Mouse (Mus musculus) kidney, adult 2 months (tissue): ENCODE data around the gene Tmem269.

Experiments
- CTCF ChIP-seq: fragments of 200-500 bp; conservative IDR thresholded peaks from 2 replicates; pipeline ENCODE4 v1.5.1; 2011; ENCODE audit warnings: low read depth, mild to moderate bottlenecking, control low read depth, low read length, moderate library complexity, mixed read lengths; ENCODE audit not compliant: insufficient read depth, insufficient read length
- POLR2A ChIP-seq: fragments of 200-500 bp; IDR thresholded peaks from one replicate; pipeline ENCODE4 v1.6.1; 2011; ENCODE audit warnings: low read depth, low read length, control low read depth

DNA sequence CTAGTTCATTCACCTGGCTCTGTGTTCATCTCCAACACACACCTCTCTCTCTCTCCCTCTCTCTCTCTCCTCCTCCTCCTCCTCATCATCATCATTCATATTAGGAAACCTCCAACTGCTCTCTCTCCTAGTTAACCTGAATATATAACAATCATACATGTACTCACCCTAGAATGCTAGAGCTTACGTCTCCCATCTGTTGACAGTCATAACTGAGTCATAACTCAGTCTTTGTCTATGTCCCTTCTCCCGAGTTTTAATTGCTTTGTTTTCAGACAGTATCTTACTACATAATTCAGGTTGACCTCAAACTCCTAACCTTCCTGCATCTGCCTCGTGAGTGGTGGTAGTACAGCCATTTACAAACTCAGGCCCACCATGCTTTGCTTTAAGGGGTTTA is 26.7 kb downstream of the Tmem269 start:
- TF ChIP-seq CTCF (no peak), POLR2A (no peak)
